Mouse (Mus musculus) kidney, postnatal 36 days (tissue): ENCODE data around the gene Rhbdl2.

ENCODE experiments used
- DNase-seq, 2 experiments: peaks; one replicate each; pipeline ENCODE4 v3.0.0; 2021 to 2022; ENCODE audit warnings: mixed read lengths in 2 of 2

The Rhbdl2 gene

GRCm38 (mm10) chr4:123814030-123814501, 26.4 kb downstream of the Rhbdl2 start:
- no peak for DNase-seq

- peak in 1 of 2 experiments; percentile 15 for DNase-seq
Observed at GRCm38 (mm10) chr4:123819093-123819610, 31.5 kb downstream of the Rhbdl2 start.

DNA sequence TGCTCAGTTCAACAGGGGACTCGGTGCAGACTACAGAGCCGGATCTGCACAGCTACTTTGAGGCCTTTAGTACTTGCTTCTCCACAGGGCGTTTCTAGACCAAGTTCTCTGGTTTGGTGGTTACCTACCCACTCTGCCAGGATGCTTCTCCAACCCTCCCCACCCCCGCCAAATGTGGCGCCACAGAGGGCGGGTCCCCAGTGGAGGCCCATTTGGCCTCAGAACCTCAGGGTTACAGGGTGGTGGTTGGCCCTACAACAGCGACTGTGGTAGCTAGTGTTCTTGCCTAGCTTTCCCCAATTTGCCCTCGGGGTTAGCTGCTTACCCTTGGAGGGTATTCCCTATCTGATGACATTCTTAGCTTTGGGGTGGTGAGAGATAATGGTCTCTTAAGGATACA, 54.5 kb downstream of the Rhbdl2 start:
- DNase-seq: no peak

GRCm38 (mm10) chr4:123856888-123857287, 69.2 kb downstream of the Rhbdl2 start:
- no peak for DNase-seq

- DNase-seq: no peak
Observed at GRCm38 (mm10) chr4:123858090-123858489, 70.4 kb downstream of the Rhbdl2 start.

DNA sequence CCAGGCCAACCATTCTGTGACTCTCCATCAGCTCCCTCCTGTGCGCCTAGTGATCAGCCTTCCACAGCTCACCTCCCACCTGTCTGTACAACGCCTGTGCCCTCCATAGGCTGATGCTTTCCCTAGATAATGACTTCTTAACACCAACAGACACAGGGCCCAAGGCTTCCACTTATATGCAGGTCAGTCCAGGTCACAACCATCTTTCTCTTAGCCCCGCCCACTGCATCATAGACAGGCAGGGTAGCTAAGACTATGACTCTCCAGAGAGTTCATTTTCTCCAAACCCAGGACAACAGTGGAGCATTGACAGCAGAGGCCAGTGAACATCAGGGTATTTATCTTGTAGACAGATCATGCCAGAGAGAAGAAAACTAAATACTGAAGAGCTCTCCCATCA, 71.7 kb downstream of the Rhbdl2 start, which contains the start of gene 4933427I04Rik:
Gene 4933427I04Rik, plus strand, starts transcription at position 301 of the 400 bp plus-strand sequence.
- no peak for DNase-seq

DNA sequence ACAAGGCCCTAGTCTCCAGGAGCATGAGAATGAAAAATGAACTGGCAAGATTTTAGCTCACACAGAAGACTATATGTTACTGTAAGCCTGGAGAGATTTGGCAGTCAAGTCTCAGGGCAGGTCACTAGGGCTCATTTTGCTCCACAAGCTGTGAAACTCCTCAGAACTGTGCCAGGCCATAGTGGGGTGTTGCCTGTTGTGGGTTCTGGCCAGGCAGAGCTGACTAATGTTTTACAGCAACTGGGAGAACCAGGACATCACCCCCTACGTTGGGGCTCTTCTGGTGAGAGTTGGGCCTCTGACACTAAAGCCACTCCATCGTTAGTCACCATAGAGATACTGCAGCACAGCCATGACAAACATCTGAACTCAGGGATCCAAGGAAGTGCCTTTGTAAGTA, 72.1 kb downstream of the Rhbdl2 start:
- no peak for DNase-seq

GRCm38 (mm10) chr4:123860621-123861020, 72.9 kb downstream of the Rhbdl2 start:
- DNase-seq: no peak
